Mouse (Mus musculus) kidney, adult 18-20 months (tissue): ENCODE measurements around the gene Tmed10.

Experiments
- DNase-seq: peaks from one replicate; pipeline ENCODE4 v3.0.0; 2021

The Tmed10 gene

GRCm38 (mm10) chr12:85305247-85305892 is 69.3 kb downstream of the Tmed10 start:
- peak; percentile 88 for DNase-seq

- DNase-seq = no peak
Observed at GRCm38 (mm10) chr12:85304725-85305124, 69.9 kb downstream of the Tmed10 start.

GRCm38 (mm10) chr12:85303256-85303655 is 71.4 kb downstream of the Tmed10 start:
- no peak for DNase-seq

GRCm38 (mm10) chr12:85298835-85299180 is 75.8 kb downstream of the Tmed10 start:
- no peak for DNase-seq

DNA sequence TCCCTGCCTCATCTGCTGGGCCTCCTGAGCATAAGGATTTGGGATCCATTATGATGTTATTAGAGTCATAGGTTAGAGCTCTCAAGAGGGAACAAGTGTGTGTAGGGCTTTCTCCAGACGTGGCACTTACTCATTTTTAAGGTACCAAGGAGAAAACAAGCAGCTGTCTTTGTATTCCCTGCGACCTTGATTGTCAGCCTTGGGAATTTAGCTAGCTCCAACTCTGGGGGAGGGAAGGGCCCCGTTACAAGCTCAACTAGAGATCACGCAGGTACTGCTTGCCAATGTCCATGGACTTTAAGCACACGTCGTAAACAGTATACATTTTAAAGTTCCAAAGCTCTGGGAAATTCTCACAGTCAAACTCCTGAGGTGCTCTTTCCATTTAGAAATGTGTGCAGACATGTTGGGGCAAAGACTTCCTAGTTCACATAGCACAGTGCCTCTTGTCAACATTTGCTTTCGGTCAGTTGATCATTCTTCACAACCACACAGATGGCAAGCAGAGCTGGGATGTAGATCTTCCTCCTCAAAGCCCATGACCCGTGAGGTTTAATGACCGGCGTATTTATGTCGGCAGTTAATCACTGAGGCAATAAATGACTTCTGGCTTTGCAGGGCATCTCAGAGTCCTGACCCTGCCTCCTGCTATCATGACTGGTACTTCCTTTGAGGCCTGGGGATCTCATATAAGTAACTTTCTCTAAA is 76.4 kb downstream of the Tmed10 start:
- DNase-seq = peak; percentile 23

- no peak for DNase-seq
Observed at GRCm38 (mm10) chr12:85297345-85297997, 77.2 kb downstream of the Tmed10 start.

DNA sequence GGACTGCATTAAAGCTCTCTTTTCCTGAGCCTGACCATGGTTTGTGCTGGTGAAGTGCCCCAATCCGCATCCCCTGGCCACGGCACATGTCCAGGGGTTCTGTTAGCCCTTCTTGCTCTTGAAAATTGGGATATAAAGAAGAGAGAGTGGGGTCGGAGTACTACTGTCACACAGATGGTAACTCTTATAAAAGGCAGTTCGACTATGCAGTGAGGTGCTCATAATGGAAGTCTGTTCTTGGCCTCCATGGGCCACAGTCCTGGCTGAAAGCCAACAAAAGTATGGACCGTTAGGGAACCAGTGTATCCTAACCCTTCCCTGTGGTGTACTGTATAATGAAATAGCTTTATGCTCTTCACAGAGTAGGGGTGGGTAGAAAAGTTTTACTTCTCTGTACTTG is 77.7 kb downstream of the Tmed10 start:
- DNase-seq = no peak

DNA sequence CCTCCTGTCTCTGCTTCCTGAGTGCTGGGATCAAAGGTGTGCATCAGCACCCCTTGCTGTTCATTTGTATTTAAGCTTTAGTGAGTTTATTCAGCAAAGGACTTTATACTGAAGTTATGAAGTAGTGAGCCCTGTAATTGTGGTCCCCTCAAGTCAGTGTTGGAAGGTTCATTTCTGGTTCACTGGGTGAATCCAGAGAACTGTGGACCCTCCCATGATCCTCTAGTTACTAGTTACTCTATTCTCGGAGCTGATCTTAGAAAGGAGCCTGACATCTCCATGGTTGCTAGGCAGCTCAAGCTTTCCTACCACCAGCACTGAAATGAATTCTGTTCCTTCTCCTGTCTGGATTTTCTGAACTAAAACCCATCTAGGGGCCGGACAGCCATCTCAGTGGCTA is 79.1 kb downstream of the Tmed10 start:
- no peak for DNase-seq

GRCm38 (mm10) chr12:85292906-85293305 is 81.7 kb downstream of the Tmed10 start:
- DNase-seq = no peak

DNA sequence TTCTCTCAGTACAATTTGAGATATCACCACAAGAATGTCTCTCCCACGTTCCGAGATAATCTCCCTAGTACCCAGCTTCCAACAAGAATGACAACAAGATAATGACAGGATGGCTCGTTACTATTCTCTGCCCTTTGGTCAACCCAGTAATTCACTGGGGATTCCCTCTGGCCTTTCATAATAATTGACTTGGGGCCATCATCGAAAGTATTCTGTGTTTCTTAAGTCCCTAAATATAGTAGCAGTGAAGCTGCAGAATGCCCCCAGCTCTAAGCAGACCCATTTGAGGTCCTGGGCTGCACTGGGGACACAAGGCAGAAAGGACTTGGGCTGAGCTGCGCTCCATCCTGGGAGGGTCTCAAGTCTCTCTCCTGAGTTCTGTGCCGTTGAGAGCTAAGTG is 82.4 kb downstream of the Tmed10 start:
- DNase-seq = no peak

- no peak for DNase-seq
Observed at GRCm38 (mm10) chr12:85291541-85291940, 83.1 kb downstream of the Tmed10 start.

- peak; percentile 57 for DNase-seq
Observed at GRCm38 (mm10) chr12:85290633-85291032, 84.0 kb downstream of the Tmed10 start.
